Mouse (Mus musculus): Measurements from ENCODE around the gene Fdxr.

Gene Fdxr

DNA sequence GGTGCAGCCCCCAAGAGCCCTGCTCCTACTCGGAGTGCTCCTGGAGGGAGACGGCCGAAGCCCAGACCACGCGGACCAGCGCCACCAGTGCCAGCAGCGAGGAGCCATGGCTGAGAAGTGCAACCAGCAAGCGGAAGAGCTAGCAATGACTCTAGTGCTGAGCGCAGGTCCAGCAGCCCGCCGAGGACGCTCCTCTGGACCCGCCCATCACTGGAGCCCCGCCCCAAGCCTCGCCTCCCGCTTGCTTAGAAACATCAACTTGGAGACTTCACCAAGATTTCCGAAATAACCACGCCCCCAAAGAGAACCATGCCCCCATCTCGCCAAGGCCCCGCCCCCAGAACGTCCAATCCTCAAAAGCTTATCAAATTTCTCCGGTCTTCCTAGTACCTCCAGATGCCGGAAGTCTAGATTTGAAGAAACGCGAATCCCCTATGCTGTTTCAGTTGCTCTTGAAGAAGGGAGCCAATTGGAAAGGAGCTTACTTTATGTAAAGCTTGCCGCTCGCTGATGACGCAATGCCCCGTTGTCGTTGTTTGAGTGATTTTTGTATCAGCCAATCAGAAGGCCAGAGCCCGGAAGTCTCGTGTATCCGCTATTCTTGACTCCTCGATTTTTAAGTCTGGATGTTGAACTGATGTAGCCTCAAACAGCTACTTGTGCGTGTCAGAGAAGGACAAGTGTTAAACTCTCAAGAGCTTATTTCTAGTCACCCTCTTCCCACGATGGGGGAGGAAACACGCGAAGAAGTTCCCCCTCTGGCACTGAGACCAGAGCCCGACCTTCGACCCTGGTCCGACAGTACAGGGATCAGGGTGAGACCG lies at the start of gene Fdxr:
TSS of gene Fdxr (minus strand) at position 271 of the 824 bp plus-strand sequence.
- peak; percentile 100 for DNase-seq (ENCODE audit: low spot score)

DNA sequence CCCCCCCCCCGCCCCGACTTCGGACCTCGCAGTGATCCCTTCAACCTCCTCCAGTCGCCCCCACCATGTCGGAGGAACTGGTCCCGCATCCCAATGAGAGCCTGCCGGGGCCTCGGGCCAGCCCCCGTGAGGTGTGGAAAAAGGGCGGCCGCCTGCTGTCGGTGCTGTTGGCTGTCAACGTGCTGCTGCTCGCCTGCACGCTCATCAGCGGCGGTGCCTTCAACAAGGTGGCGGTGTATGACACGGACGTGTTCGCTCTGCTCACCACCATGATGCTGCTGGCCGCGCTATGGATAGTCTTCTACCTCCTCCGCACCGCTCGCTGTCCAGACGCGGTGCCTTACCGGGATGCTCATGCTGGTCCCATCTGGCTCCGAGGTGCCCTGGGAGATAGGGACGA lies 46.5 kb upstream of the Fdxr start:
- DNase-seq (ENCODE audit: low spot score): no peak

- DNase-seq (ENCODE audit: low spot score): peak; percentile 38
Observed at GRCm38 (mm10) chr11:115321906-115322693, 45.2 kb upstream of the Fdxr start, which contains the start of gene Ush1g. Gene Ush1g (minus strand): TSS chr11:115322041.

- DNase-seq (ENCODE audit: low spot score): no peak
Observed at GRCm38 (mm10) chr11:115319704-115320383, 43.0 kb upstream of the Fdxr start.

- DNase-seq (ENCODE audit: low spot score): no peak
Observed at GRCm38 (mm10) chr11:115318245-115319027, 41.6 kb upstream of the Fdxr start.

DNA sequence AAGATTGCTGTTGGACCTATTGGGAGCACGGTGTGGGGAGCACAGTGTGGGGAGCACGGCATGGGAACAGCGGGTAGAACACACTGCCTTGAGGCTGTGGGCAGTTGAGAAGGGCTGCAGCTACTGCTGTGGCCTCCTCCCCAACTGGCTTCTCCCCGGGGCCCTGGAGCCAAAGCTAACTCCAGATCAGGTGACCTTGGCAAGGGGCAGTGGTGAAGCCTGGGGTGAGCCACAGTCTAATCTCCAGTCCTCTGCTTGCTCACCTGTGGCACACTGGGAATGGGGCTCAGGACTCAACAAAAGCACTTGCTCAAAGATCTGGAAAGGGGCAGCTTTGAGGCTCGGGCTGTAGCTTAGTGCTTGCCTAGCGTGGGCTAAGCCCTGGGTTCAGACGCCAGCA lies 40.4 kb upstream of the Fdxr start:
- no peak for DNase-seq (ENCODE audit: low spot score)

DNA sequence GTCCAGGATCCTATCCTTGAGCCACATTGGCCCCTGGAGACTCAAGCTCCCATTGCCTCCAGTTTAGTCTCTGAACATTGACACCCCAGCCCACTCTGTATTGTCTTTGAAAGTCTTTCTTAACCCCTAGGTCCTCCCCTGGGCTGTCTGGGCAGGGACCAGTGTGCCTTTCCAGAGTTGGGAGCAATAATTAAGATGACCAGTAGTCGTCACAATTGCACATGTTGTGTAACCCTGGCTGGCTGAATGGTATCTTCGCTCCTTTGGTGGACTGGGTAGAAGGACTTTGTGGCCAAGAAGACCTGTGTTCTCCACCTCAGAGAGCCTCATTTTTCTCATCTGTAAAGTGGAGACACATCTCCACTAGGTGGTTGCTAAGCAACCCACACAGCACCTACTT lies 37.4 kb upstream of the Fdxr start:
- DNase-seq (ENCODE audit: low spot score): no peak

GRCm38 (mm10) chr11:115308781-115309180 lies 31.9 kb upstream of the Fdxr start:
- no peak for DNase-seq (ENCODE audit: low spot score)

GRCm38 (mm10) chr11:115306863-115307262 lies 30.0 kb upstream of the Fdxr start, which contains the start of gene Otop2:
Gene Otop2 (plus strand): TSS chr11:115307163.
- DNase-seq (ENCODE audit: low spot score): no peak

- DNase-seq (ENCODE audit: low spot score): no peak
Observed at GRCm38 (mm10) chr11:115303167-115303566, 26.3 kb upstream of the Fdxr start.

- DNase-seq (ENCODE audit: low spot score): no peak
Observed at GRCm38 (mm10) chr11:115301351-115301750, 24.5 kb upstream of the Fdxr start.

DNA sequence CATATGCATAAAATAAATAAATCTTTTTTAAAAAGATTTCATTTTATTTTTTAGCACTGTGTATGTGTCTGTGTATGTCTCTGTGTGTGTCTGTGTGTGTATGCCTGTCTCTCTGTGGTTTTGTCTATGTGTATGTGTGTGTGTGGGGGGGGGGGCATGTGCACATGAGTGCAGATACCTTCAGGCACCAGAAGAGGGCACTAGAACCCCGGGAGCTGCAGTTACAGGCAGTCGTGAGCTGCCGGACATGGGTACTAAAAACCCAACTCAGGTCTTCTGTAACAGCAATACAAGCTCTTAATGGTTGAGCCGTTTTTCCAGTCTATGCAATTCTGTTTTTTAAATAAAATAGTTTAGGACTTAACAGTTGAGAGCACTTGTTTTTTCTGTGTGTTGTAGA lies 23.9 kb upstream of the Fdxr start:
- no peak for DNase-seq (ENCODE audit: low spot score)

DNA sequence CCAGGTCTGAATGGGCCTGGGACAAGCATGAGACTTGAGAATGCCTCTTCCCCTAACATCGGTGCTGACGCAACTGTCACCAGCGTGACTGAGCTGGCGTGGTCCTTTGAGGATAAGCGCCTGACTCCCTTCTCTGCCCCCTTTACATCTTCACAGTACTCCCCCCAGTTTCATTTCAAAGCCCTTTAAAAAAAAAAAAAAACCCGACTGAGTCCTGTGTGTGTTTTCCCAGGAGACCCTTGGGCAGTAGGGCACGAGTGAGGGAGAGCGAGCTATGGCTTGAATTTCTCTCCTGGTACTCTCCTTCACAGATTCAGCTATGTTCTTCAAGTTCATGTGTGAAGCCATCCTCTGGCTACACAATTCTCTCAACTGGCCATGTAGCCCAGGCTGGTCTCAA lies 21.3 kb upstream of the Fdxr start:
- DNase-seq (ENCODE audit: low spot score): no peak

GRCm38 (mm10) chr11:115297214-115297826 lies 20.5 kb upstream of the Fdxr start, which contains the start of gene Fads6:
Gene Fads6 (minus strand): TSS chr11:115297663.
- no peak for DNase-seq (ENCODE audit: low spot score)

GRCm38 (mm10) chr11:115296471-115297210 lies 19.8 kb upstream of the Fdxr start:
- DNase-seq (ENCODE audit: low spot score): no peak

DNA sequence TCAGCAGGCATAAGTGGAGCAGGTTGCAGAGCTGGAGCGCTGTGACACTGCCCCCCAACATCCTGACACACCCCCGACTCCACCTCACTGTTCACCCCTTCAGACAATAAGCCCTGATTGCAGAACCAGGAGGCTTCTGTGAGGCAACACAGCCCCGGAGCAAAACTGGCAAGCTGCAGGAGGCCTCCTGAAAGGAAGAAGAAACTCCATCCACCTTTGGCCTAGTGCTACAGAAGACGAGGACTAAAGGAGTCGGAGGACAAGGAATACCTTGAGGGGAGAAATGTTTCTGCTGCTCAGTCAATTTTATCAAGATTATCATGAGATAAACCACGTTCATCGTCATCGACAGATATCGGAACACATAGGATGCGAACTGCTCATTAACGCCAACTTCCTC lies 19.1 kb upstream of the Fdxr start:
- DNase-seq (ENCODE audit: low spot score): no peak

- DNase-seq (ENCODE audit: low spot score): no peak
Observed at GRCm38 (mm10) chr11:115292631-115293375, 16.0 kb upstream of the Fdxr start.

- no peak for DNase-seq (ENCODE audit: low spot score)
Observed at GRCm38 (mm10) chr11:115291503-115291902, 14.7 kb upstream of the Fdxr start.

DNA sequence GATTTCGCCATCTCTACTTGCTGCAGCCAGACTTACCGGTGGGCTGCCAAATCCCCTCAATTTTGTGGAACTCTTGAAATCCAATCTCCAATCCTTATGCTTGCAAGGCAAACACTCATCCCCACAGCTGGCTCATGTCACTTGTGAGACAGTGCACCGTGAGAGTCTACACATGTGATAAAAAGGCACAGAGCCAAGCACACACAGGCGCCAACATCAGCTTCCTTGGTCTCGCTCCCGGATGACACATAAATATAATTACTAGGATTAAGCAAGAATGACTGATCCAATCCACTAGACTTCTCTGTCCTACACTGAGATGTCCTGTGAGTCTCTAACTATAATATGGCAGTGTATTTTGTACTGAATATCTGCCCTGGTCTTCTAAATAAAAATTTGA lies 14.1 kb upstream of the Fdxr start:
- no peak for DNase-seq (ENCODE audit: low spot score)

- DNase-seq (ENCODE audit: low spot score): no peak
Observed at GRCm38 (mm10) chr11:115290314-115290713, 13.5 kb upstream of the Fdxr start.
